Comparison of ENCODE assay signal across 9 mouse cellular contexts in genomic region chr11:36220651-36221050, GRCm38 (mm10).
DNase-seq lines count a peak whose midpoint lies in the region; ATAC-seq lines count a peak whose summit lies in the region.
"Had no signal": no experiment of that assay in that cellular context is flagged by ENCODE, and none has a peak within 500 bp of the region (broad histone marks: within the 10 kb centered on the region; RNA-seq: fewer than 3 reads in every experiment).

No protein-coding gene starts in this region.

- no peak overlapping the region for H3K9ac ChIP-seq in embryonic facial prominence, embryonic 11.5 days (replicated peaks; ENCODE audit: low read length)
- peak overlapping the region; percentile 44 for H3K9ac ChIP-seq in hindbrain, embryonic 16.5 days (ENCODE audit: low read depth, low read length)
- H3K9ac ChIP-seq in neural tube, embryonic 11.5 days (ENCODE audit: low read length), result no peak overlapping the region

- intact Hi-C loops in gastrocnemius, postnatal 36 days (cut with DNase I), result loop anchor here (5.0 kb wide), 1 partner anchor 307 kb away; no protein-coding TSS in a partner anchor

- no peak overlapping the region for H3K4me3 ChIP-seq in embryonic facial prominence, embryonic 11.5 days (ENCODE audit: low read depth, low read length)
- no peak overlapping the region for H3K4me3 ChIP-seq in hindbrain, embryonic 16.5 days (ENCODE audit: low read length)
- H3K4me3 ChIP-seq in neural tube, embryonic 11.5 days (ENCODE audit: low read depth, low read length), result no peak overlapping the region

- H3K36me3 ChIP-seq in embryonic facial prominence, embryonic 11.5 days (replicated peaks; ENCODE audit: control insufficient read depth, insufficient read depth, low read depth, low read length), result no peaks in the 10 kb centered on the region
- H3K36me3 ChIP-seq in hindbrain, embryonic 16.5 days (ENCODE audit: control insufficient read depth, insufficient read depth, low read length), result no peaks in the 10 kb centered on the region
- H3K36me3 ChIP-seq in neural tube, embryonic 11.5 days (ENCODE audit: control insufficient read depth, insufficient read depth, low read length), result no peaks in the 10 kb centered on the region

- H3K4me2 ChIP-seq in embryonic facial prominence, embryonic 11.5 days (ENCODE audit: low read depth, low read length), result no peak overlapping the region
- no peak overlapping the region for H3K4me2 ChIP-seq in hindbrain, embryonic 16.5 days (ENCODE audit: low read length)
- H3K4me2 ChIP-seq in neural tube, embryonic 11.5 days (ENCODE audit: low read depth), result no peak overlapping the region

- no peaks in the 10 kb centered on the region for H3K27me3 ChIP-seq in embryonic facial prominence, embryonic 11.5 days (ENCODE audit: control insufficient read depth, insufficient read depth, low read length)
- H3K27me3 ChIP-seq in hindbrain, embryonic 16.5 days (replicated peaks; ENCODE audit: control insufficient read depth, insufficient read depth, low read length), result no peaks in the 10 kb centered on the region
- no peaks in the 10 kb centered on the region for H3K27me3 ChIP-seq in neural tube, embryonic 11.5 days (ENCODE audit: control insufficient read depth, insufficient read depth, low read length)
- H3K27me3 ChIP-seq: CH12.LX had no signal

- H3K4me1 ChIP-seq in embryonic facial prominence, embryonic 11.5 days (ENCODE audit: control insufficient read depth, insufficient read depth, low read length), result no peaks in the 10 kb centered on the region
- H3K4me1 ChIP-seq in hindbrain, embryonic 16.5 days (ENCODE audit: control insufficient read depth, insufficient read depth, low read depth, low read length), result peaks cover 18% of the 10 kb centered on the region
- peaks cover 6% of the 10 kb centered on the region for H3K4me1 ChIP-seq in neural tube, embryonic 11.5 days (ENCODE audit: control insufficient read depth, insufficient read depth, low read length)

- peak; percentile 26; the same call in 1 of the 2 replicates for ATAC-seq in frontal cortex, adult (ENCODE audit: low TSS enrichment)
- no peak for ATAC-seq in embryonic facial prominence, embryonic 11.5 days (replicated peaks; ENCODE audit: insufficient number of reproducible peaks, low FRiP score, low TSS enrichment, low read depth)
- 0 out of 2 replicates have a peak, but pooled peaks have one; percentile 48 for ATAC-seq in hindbrain, embryonic 16.5 days
- peak; percentile 49; the same call in 1 of the 2 replicates for ATAC-seq in neural tube, embryonic 11.5 days (ENCODE audit: insufficient read depth, low FRiP score, low TSS enrichment)

- DNase-seq in frontal cortex, postnatal 10 days (ENCODE audit: low spot score in 2 of 2), result no peak
- peak; percentile 7 for DNase-seq in embryonic facial prominence, embryonic 11.5 days (ENCODE audit: low spot score)
- no peak for DNase-seq in neural tube, embryonic 11.5 days (ENCODE audit: low spot score)
- DNase-seq in layer of hippocampus, adult 18-20 months (ENCODE audit: low spot score in 2 of 2), result no peak
- DNase-seq in gastrocnemius, postnatal 36 days, result no peak
- DNase-seq in natural killer cell, adult 2 months (ENCODE audit: low spot score in 2 of 2), result no peak

- 17% methylated on average over 5 of the region's 5 CpGs for whole genome bisulfite sequencing in embryonic facial prominence, embryonic 11.5 days
- 17% methylated on average over 5 of the region's 5 CpGs for WGBS in hindbrain, embryonic 16.5 days
- 13% methylated on average over 5 of the region's 5 CpGs for WGBS in neural tube, embryonic 11.5 days

- H3K9me3 ChIP-seq in embryonic facial prominence, embryonic 11.5 days (replicated peaks; ENCODE audit: control insufficient read depth, low read length), result no peaks in the 10 kb centered on the region
- no peaks in the 10 kb centered on the region for H3K9me3 ChIP-seq in hindbrain, embryonic 16.5 days (ENCODE audit: control insufficient read depth, low read length)
- H3K9me3 ChIP-seq in neural tube, embryonic 11.5 days (ENCODE audit: control insufficient read depth, low read length), result no peaks in the 10 kb centered on the region

- no peak overlapping the region for H3K27ac ChIP-seq in embryonic facial prominence, embryonic 11.5 days (replicated peaks; ENCODE audit: low read depth, low read length)
- peak overlapping the region; percentile 70 for H3K27ac ChIP-seq in hindbrain, embryonic 16.5 days (ENCODE audit: low read depth, low read length)
- no peak overlapping the region; the same call in 1 of the 2 replicates for H3K27ac ChIP-seq in neural tube, embryonic 11.5 days (ENCODE audit: low read depth, low read length)
